Mouse (Mus musculus): ENCODE measurements around the gene Irf3.
A peak's percentile ranks its signal among the peaks of the same experiment; 100 is the strongest.

The Irf3 gene

GRCm38 (mm10) chr7:45036702-45037101 is 39.3 kb downstream of the Irf3 start:
- no peak for DNase-seq

GRCm38 (mm10) chr7:45037720-45038361 is 40.4 kb downstream of the Irf3 start:
- DNase-seq = no peak

GRCm38 (mm10) chr7:45038411-45038810 is 41.0 kb downstream of the Irf3 start:
- DNase-seq = no peak

- DNase-seq = no peak
These were observed 43.4 kb downstream of the Irf3 start for GRCm38 (mm10) chr7:45040851-45041250.

GRCm38 (mm10) chr7:45043307-45043706 is 45.9 kb downstream of the Irf3 start:
- DNase-seq = no peak

- no peak for DNase-seq
These were observed 48.3 kb downstream of the Irf3 start for GRCm38 (mm10) chr7:45045741-45046140.

- DNase-seq = no peak
These were observed 49.5 kb downstream of the Irf3 start for GRCm38 (mm10) chr7:45046853-45047350.

GRCm38 (mm10) chr7:45047491-45047890 is 50.0 kb downstream of the Irf3 start:
- no peak for DNase-seq

GRCm38 (mm10) chr7:45048001-45048890 is 50.8 kb downstream of the Irf3 start:
- DNase-seq = no peak

GRCm38 (mm10) chr7:45048923-45049657 is 51.6 kb downstream of the Irf3 start:
- no peak for DNase-seq

- DNase-seq = peak; percentile 64
These were observed 53.6 kb downstream of the Irf3 start for GRCm38 (mm10) chr7:45050945-45051600.

GRCm38 (mm10) chr7:45051601-45051974 is 54.1 kb downstream of the Irf3 start:
- peak; percentile 32 for DNase-seq
